21 mouse cellular contexts compared by ENCODE assay signal in the genomic region with DNA sequence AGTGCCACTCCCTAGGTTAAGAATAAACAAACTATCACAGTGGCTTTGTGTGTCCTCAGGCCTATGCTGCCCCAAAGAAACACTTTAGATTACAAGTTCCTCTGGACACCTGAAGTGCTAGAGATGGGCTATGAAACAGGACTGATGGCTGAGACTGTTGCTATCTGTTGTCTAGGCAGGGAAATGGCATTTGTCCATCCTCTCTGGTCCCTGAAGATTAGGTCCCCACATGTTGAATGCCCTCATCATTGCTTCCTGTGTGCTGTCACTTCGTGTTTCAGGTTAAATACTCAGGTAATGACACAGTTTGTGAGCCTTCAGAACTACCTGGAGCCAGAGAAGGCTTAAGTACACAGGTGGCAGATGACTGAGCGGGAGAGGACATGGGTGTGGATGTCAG.
"Had no signal": no experiment of that assay in that cellular context is flagged by ENCODE, and none has a peak within 500 bp of the region (broad histone marks: within the 10 kb centered on the region; RNA-seq: fewer than 3 reads in every experiment).

No protein-coding gene starts in this region.

- H3K4me3 ChIP-seq: intestine, embryonic 15.5 days; kidney, embryonic 15.5 days; left cerebral cortex, adult 2 months; liver, embryonic 13.5 days; midbrain, embryonic 10.5 days; midbrain, embryonic 13.5 days; myocyte; neural tube, embryonic 13.5 days; stomach, embryonic 15.5 days had no signal

- H3K27me3 ChIP-seq: intestine, embryonic 15.5 days; kidney, embryonic 15.5 days; liver, embryonic 13.5 days; midbrain, embryonic 13.5 days; neural tube, embryonic 13.5 days; stomach, embryonic 15.5 days had no signal

- H3K9ac ChIP-seq: intestine, embryonic 15.5 days; kidney, embryonic 15.5 days; liver, embryonic 13.5 days; midbrain, embryonic 13.5 days; neural tube, embryonic 13.5 days; stomach, embryonic 15.5 days had no signal

- H3K4me1 ChIP-seq: intestine, embryonic 15.5 days; kidney, embryonic 15.5 days; stomach, embryonic 15.5 days had no signal

- H3K27ac ChIP-seq: intestine, embryonic 15.5 days; kidney, embryonic 15.5 days; left cerebral cortex, adult 2 months; liver, embryonic 13.5 days; macrophage; midbrain, embryonic 10.5 days; midbrain, embryonic 13.5 days; neural tube, embryonic 13.5 days; stomach, embryonic 15.5 days had no signal

- H3K9me3 ChIP-seq: intestine, embryonic 15.5 days; kidney, embryonic 15.5 days; liver, embryonic 13.5 days; midbrain, embryonic 10.5 days; midbrain, embryonic 13.5 days; neural tube, embryonic 13.5 days; stomach, embryonic 15.5 days had no signal

- ATAC-seq: intestine, embryonic 15.5 days; midbrain, embryonic 13.5 days; midbrain, embryonic 16.5 days had no signal

- DNase-seq: kidney, adult 11 months; kidney, adult 8-10 months; kidney, postnatal 10 days; kidney, postnatal 36 days; layer of hippocampus, postnatal 36 days; liver, embryonic 13.5 days; lung, adult 2 months; retina, postnatal 1 day; right cerebral cortex, postnatal 25 days; spleen, adult 18-20 months; thymus, postnatal 25 days had no signal

- H3K4me2 ChIP-seq: intestine, embryonic 15.5 days; kidney, embryonic 15.5 days; liver, embryonic 13.5 days; midbrain, embryonic 13.5 days; neural tube, embryonic 13.5 days; stomach, embryonic 15.5 days had no signal
